Mouse (Mus musculus) cerebellum, adult 2 months (tissue): ENCODE data around the gene Pomgnt1.

Source experiments
- CTCF ChIP-seq: fragments of 200-500 bp; IDR thresholded peaks from 2 replicates; pipeline ENCODE4 v1.5.1; 2011; ENCODE audit warnings: low read depth, mild to moderate bottlenecking, control low read depth, low read length, moderate library complexity, borderline replicate concordance; ENCODE audit not compliant: insufficient read depth
- POLR2A ChIP-seq: fragments of 200-500 bp; IDR thresholded peaks from 2 replicates; pipeline ENCODE4 v1.6.1; 2011; ENCODE audit warnings: low read length, control low read depth, borderline replicate concordance; ENCODE audit not compliant: insufficient read depth

DNA sequence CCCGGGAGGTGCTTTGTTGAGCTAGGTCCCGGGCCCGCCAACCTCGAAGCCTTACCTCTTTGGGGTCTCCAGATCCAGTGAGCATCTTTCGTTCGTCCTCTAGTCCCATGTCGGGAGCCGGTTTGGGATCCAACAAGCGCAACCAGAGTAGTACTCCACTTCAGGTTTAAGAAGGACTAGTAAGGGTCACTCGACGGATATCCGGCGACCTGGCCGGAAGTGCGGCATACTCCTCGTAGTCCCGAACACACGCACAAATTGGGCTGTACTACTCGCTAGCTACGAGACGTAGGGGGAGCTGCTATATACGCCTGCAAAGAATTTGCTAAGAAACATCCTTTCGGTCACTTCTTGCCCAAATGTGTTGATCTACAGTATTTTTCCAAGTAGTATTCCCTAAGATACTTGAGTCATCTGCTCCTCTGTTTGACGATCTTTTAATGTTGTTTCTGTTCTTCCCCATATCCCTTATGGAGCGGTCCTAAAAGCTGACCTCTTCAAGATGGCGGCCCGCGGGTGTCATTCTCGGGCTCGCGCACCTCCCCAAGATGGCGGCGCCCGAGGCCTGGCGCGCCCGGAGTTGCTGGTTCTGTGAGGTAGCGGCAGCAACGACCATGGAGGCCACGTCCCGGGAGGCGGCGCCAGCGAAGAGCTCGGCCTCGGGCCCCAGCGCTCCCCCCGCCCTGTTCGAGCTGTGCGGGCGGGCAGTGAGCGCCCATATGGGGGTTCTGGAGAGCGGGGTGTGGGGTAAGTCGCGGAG lies 48.6 kb upstream of the Pomgnt1 start, which contains the start of the genes Uqcrh and Lrrc41:
- TF ChIP-seq CTCF (no peak), POLR2A (peak; percentile 93; the same call in 1 of the 2 replicates)
